Mouse (Mus musculus) hindbrain, embryonic 10.5 days (tissue): Measurements from ENCODE around the gene Hal. TPM values are rescaled to one million over a fixed set of nuclear protein-coding genes. Genes with fewer than 3 reads are reported as not detected.

ENCODE experiments used
- DNase-seq: peaks from one replicate; pipeline ENCODE4 v3.0.0-alpha.2; 2017; ENCODE audit warnings: low spot score
- H3K27ac ChIP-seq: fragments of 300-500 bp; sonication (generic); 2 replicates; pipeline ENCODE4 v1.5.1; 2016; ENCODE audit warnings: mild to moderate bottlenecking, moderate library complexity
- H3K27me3 ChIP-seq: fragments of 300-500 bp; sonication (generic); 2 replicates; pipeline ENCODE4 v1.6.1; 2016; ENCODE audit warnings: mild to moderate bottlenecking; ENCODE audit not compliant: poor library complexity, insufficient read depth, severe bottlenecking
- H3K36me3 ChIP-seq: fragments of 300-500 bp; sonication (generic); 2 replicates; pipeline ENCODE4 v1.6.1; 2016; ENCODE audit warnings: mild to moderate bottlenecking, moderate library complexity
- H3K4me1 ChIP-seq: fragments of 300-500 bp; sonication (generic); replicated peaks from 2 replicates; pipeline ENCODE4 v1.6.1; 2016; ENCODE audit warnings: mild to moderate bottlenecking
- H3K4me3 ChIP-seq: fragments of 300-500 bp; sonication (generic); 2 replicates; pipeline ENCODE4 v1.5.1; 2016; ENCODE audit warnings: mild to moderate bottlenecking, moderate library complexity
- H3K9me3 ChIP-seq: fragments of 300-500 bp; sonication (generic); 2 replicates; pipeline ENCODE4 v1.6.1; 2016; ENCODE audit warnings: mild to moderate bottlenecking, moderate library complexity
- WGBS: fragments of 180-500 bp; shearing (Covaris S2); methylation state at CpG from one replicate; pipeline ENCODE4 v1.1.7; 2016; 5-methylcytosine and 5-hydroxymethylcytosine counted together
- polyA plus RNA-seq: library from polyadenylated mRNA; unstranded; fragments of >200 nt; fragmentation: Nextera tagmentation; extraction: Ambion mirVana; gene quantifications from 2 replicates; pipeline ENCODE4 v1.2.1, GENCODE M21; 2016

The Hal gene
- polyA plus RNA-seq, 1 experiment from 2014 or later: 0.17 TPM

- DNase-seq: no peak
These were observed 30.6 kb downstream of the Hal start for GRCm38 (mm10) chr10:93519159-93519558.

DNA sequence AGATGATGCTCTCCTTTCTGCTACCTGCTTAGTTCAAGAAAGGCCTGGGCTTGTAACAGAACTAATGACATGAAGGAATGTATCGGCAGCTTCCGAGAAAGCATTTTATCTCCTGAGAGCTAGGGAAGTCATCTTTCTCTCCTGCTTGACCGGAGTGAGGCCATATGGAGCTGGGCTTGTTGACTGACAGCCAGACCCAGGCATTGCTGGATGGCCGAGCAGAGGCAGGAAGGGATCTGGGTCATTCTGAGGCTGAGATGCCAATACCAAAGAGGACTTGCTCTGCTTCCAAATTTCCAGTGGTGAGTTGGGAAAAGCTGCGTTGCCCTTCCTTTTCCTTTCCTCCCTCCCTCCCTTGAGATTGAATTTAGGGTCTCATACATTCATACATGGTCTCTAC lies 31.2 kb downstream of the Hal start:
- no peak overlapping the region for H3K27ac ChIP-seq
- WGBS: 91% methylated on average over 5 of the region's 5 CpGs
- H3K9me3 ChIP-seq: no peaks in the 10 kb centered on the region
- no peaks in the 10 kb centered on the region for H3K4me1 ChIP-seq
- H3K4me3 ChIP-seq: no peak overlapping the region
- DNase-seq: no peak
- no peaks in the 10 kb centered on the region for H3K27me3 ChIP-seq
- no peaks in the 10 kb centered on the region for H3K36me3 ChIP-seq

More at GRCm38 (mm10) chr10:93519159-93519558, 30.6 kb downstream of the Hal start:
- H3K36me3 ChIP-seq: no peaks in the 10 kb centered on the region
- H3K4me3 ChIP-seq: no peak overlapping the region
- no peak overlapping the region for H3K27ac ChIP-seq
- H3K27me3 ChIP-seq: no peaks in the 10 kb centered on the region
- H3K4me1 ChIP-seq: no peaks in the 10 kb centered on the region
- H3K9me3 ChIP-seq: no peaks in the 10 kb centered on the region
- 89% methylated on average over 8 of the region's 8 CpGs for WGBS

GRCm38 (mm10) chr10:93520994-93521393 lies 32.4 kb downstream of the Hal start:
- no peaks in the 10 kb centered on the region for H3K36me3 ChIP-seq
- H3K27ac ChIP-seq: no peak overlapping the region
- no peak overlapping the region for H3K4me3 ChIP-seq
- DNase-seq: no peak
- WGBS: 73% methylated on average over 4 of the region's 4 CpGs
- no peaks in the 10 kb centered on the region for H3K4me1 ChIP-seq
- H3K9me3 ChIP-seq: no peaks in the 10 kb centered on the region
- H3K27me3 ChIP-seq: no peaks in the 10 kb centered on the region

- H3K4me3 ChIP-seq: no peak overlapping the region
- H3K36me3 ChIP-seq: no peaks in the 10 kb centered on the region
- H3K9me3 ChIP-seq: peaks cover 7% of the 10 kb centered on the region
- H3K27me3 ChIP-seq: no peaks in the 10 kb centered on the region
- WGBS: 86% methylated on average over 1 of the region's 1 CpGs
- no peaks in the 10 kb centered on the region for H3K4me1 ChIP-seq
- DNase-seq: no peak
- no peak overlapping the region for H3K27ac ChIP-seq
These were observed 36.8 kb downstream of the Hal start for GRCm38 (mm10) chr10:93525329-93525728.

GRCm38 (mm10) chr10:93538287-93538686 lies 49.7 kb downstream of the Hal start:
- H3K36me3 ChIP-seq: no peaks in the 10 kb centered on the region
- WGBS: 88% methylated on average over 2 of the region's 2 CpGs
- peaks cover 40% of the 10 kb centered on the region for H3K27me3 ChIP-seq
- H3K4me3 ChIP-seq: no peak overlapping the region
- no peak overlapping the region for H3K27ac ChIP-seq
- DNase-seq: no peak
- H3K4me1 ChIP-seq: peaks cover 25% of the 10 kb centered on the region
- no peaks in the 10 kb centered on the region for H3K9me3 ChIP-seq

DNA sequence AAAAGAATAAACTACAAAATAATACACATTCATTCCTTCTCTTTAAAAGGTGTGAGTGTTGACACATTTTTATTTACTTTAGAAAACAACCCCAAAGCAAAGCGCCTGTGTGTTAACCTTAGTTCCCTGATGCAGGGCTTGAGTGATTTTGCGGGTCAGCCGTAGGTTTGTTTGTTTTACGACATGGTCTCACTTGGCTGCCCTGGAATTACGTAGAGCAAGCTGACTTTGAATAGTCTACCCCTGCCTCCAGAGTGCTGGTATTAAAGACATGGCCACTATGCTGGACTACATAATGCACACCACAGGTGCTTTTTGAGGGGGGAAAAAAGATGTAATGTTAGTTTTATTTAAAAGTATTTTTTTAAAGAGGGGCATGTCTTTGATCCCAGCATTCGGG lies 50.2 kb downstream of the Hal start:
- WGBS: 48% methylated on average over 6 of the region's 6 CpGs
- no peaks in the 10 kb centered on the region for H3K9me3 ChIP-seq
- DNase-seq: no peak
- H3K4me3 ChIP-seq: no peak overlapping the region
- peaks cover 25% of the 10 kb centered on the region for H3K4me1 ChIP-seq
- no peak overlapping the region for H3K27ac ChIP-seq
- no peaks in the 10 kb centered on the region for H3K36me3 ChIP-seq
- H3K27me3 ChIP-seq: peaks cover 36% of the 10 kb centered on the region

GRCm38 (mm10) chr10:93539775-93540430 lies 51.3 kb downstream of the Hal start, which contains the start of gene Amdhd1:
Gene Amdhd1, minus strand, starts transcription at chr10:93540033.
- 5% methylated on average over 35 of the region's 35 CpGs for WGBS
- H3K27ac ChIP-seq: peak within 1 kb of the TSS; percentile 75
- peak; percentile 89 for DNase-seq

DNA sequence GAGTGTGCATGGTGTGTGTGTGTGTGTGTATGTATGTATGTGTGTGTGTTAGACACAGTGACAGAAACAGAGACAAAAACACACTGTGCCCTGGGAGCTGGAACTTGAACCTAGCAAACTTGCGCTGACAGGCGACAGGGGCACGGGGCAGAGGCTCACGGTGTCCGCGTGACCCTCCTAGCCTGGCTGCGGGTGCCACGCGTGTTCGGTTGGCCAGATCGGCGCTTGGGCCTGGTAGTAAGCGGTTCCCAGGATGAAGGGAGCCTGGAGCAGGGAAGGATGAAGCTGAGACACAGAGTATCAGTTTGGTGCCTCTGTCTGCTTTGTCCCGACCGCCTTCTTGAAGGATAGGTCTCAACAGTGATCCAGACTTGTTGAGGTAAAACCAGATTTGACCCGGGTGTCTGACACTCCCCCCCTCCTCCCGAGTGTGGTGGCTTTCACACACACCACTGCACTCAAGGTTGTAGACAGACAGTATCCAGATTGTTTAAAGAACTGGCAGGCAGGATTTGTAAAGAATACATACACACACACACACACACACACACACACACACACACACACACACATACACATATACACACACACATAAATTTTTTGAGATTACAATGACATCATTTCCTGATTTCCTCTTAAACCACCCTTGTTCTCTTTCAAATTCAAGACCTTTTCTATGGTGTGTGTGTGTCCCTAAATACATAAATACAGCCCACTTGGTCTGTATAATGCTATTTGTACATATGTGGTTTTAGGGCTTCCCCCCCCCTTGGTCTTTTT lies 52.1 kb downstream of the Hal start, which contains the start of gene Ccdc38:
Gene Ccdc38 (plus strand): TSS at position 202 of the 780 bp plus-strand sequence.
- peaks cover 18% of the 10 kb centered on the region for H3K27me3 ChIP-seq
- H3K4me1 ChIP-seq: peaks cover 20% of the 10 kb centered on the region
- H3K4me3 ChIP-seq: peak within 1 kb of the TSS; percentile 55
- 72% methylated on average over 17 of the region's 17 CpGs for WGBS
- H3K36me3 ChIP-seq: no peaks in the 10 kb centered on the region
- no peak for DNase-seq
- H3K27ac ChIP-seq: peak within 1 kb of the TSS; percentile 75
- no peaks in the 10 kb centered on the region for H3K9me3 ChIP-seq

More at GRCm38 (mm10) chr10:93539775-93540430, 51.3 kb downstream of the Hal start, which contains the start of gene Amdhd1:
- Histone ChIP-seq H3K36me3 (no peaks in the 10 kb centered on the region), H3K4me1 (peaks cover 20% of the 10 kb centered on the region), H3K27me3 (peaks cover 25% of the 10 kb centered on the region), H3K9me3 (no peaks in the 10 kb centered on the region), H3K4me3 (peak within 1 kb of the TSS; percentile 55)

- Histone ChIP-seq H3K4me1 (peaks cover 25% of the 10 kb centered on the region), H3K36me3 (no peaks in the 10 kb centered on the region), H3K27me3 (peaks cover 16% of the 10 kb centered on the region), H3K27ac (no peak overlapping the region), H3K4me3 (no peak overlapping the region), H3K9me3 (no peaks in the 10 kb centered on the region)
- DNase-seq: no peak
- 90% methylated on average over 1 of the region's 1 CpGs for WGBS
These were observed 53.0 kb downstream of the Hal start for GRCm38 (mm10) chr10:93541585-93541984.

DNA sequence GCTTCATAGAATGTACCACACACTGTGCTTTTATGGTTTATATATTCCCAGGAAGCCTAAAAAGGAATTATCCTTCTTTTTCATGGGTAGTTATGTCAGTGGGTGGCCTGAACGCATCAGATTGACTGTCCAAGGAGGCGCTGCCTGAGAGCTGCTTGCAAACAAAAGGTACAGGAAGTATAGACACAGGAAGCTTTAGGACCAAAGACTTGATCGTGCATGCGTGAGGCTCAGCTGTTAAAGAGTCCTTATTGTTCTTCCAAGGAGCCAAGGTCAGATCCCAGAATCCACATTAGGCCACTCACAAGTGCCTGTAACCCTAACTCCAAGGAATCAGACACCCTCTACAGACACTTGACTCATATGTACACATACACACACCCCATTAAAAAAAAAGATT lies 53.8 kb downstream of the Hal start:
- Histone ChIP-seq H3K4me3 (no peak overlapping the region), H3K36me3 (no peaks in the 10 kb centered on the region), H3K9me3 (no peaks in the 10 kb centered on the region), H3K4me1 (peaks cover 25% of the 10 kb centered on the region), H3K27me3 (peaks cover 16% of the 10 kb centered on the region), H3K27ac (no peak overlapping the region; the same call in 1 of the 2 replicates)
- 45% methylated on average over 4 of the region's 4 CpGs for WGBS
- no peak for DNase-seq

DNA sequence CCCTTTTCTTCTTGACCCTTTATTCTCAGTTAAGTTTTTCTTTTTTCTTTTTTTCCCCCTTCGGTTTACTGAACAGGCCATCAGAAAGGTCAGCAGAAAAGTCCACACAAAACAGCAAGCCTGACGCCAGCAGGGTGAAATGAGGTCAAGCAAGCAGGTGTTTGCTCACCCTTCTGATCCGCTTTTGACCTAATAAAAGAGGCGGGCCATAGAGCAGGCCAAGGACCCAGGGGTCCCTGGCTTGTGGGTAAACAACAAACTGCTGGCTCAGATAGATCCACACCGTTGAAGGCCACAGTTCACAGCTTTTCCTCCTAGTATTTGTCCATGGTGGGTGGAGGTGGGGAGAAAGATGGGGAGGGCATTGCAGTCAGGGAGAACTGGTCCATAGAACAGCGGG lies 54.6 kb downstream of the Hal start:
- Histone ChIP-seq H3K36me3 (no peaks in the 10 kb centered on the region), H3K27ac (no peak overlapping the region), H3K27me3 (peaks cover 11% of the 10 kb centered on the region), H3K4me3 (no peak overlapping the region), H3K9me3 (no peaks in the 10 kb centered on the region), H3K4me1 (peaks cover 25% of the 10 kb centered on the region)
- no peak for DNase-seq
- 52% methylated on average over 6 of the region's 6 CpGs for WGBS

GRCm38 (mm10) chr10:93544172-93544571 lies 55.6 kb downstream of the Hal start:
- Histone ChIP-seq H3K36me3 (no peaks in the 10 kb centered on the region), H3K9me3 (no peaks in the 10 kb centered on the region), H3K4me3 (no peak overlapping the region), H3K4me1 (peaks cover 25% of the 10 kb centered on the region), H3K27ac (no peak overlapping the region), H3K27me3 (0 out of 2 replicates have a peak, but pooled peaks cover 4% of the 10 kb centered on the region)
- WGBS: 78% methylated on average over 5 of the region's 5 CpGs
- no peak for DNase-seq

- no peak for DNase-seq
- no peaks in the 10 kb centered on the region for H3K9me3 ChIP-seq
- WGBS: 84% methylated on average over 4 of the region's 4 CpGs
These were observed 59.2 kb downstream of the Hal start for GRCm38 (mm10) chr10:93547741-93548270.

More at GRCm38 (mm10) chr10:93547741-93548270, 59.2 kb downstream of the Hal start:
- H3K36me3 ChIP-seq: no peaks in the 10 kb centered on the region
- H3K4me3 ChIP-seq: no peak overlapping the region
- H3K4me1 ChIP-seq: peaks cover 5% of the 10 kb centered on the region; the same call in 1 of the 2 replicates
- H3K27ac ChIP-seq: no peak overlapping the region; the same call in 1 of the 2 replicates
- H3K27me3 ChIP-seq: no peaks in the 10 kb centered on the region
